Mouse (Mus musculus) olfactory bulb, adult 2 months (tissue): Measurements from ENCODE around the gene Akr1b7.

ENCODE experiments used
- CTCF ChIP-seq: fragments of 200-500 bp; IDR thresholded peaks from 2 replicates; pipeline ENCODE4 v1.5.1; 2012; ENCODE audit warnings: low read depth, mild to moderate bottlenecking, low read length, moderate library complexity; ENCODE audit not compliant: insufficient read depth
- POLR2A ChIP-seq: fragments of 200-500 bp; IDR thresholded peaks from 2 replicates; pipeline ENCODE4 v1.6.1; 2012; ENCODE audit warnings: mild to moderate bottlenecking, low read depth, low read length, moderate library complexity; ENCODE audit not compliant: insufficient read depth

GRCm38 (mm10) chr6:34439006-34439405 lies 26.9 kb downstream of the Akr1b7 start:
- TF ChIP-seq CTCF: no peak
- no peak for TF ChIP-seq POLR2A
